Mouse (Mus musculus) small intestine, adult 2 months (tissue): ENCODE results near the gene Dnajc15.

ENCODE experiments used
- CTCF ChIP-seq: fragments of 200-500 bp; IDR thresholded peaks from 2 replicates; pipeline ENCODE4 v1.5.1; 2012; ENCODE audit warnings: low read depth, mild to moderate bottlenecking, control low read depth, inconsistent platforms, low read length, moderate library complexity, mixed read lengths; ENCODE audit not compliant: insufficient replicate concordance, insufficient read length; ENCODE audit errors: extremely low read depth
- POLR2A ChIP-seq: fragments of 200-500 bp; IDR thresholded peaks from 2 replicates; pipeline ENCODE4 v1.6.1; 2012; ENCODE audit warnings: low read depth, mild to moderate bottlenecking, control low read depth, inconsistent platforms, low read length, moderate library complexity

DNA sequence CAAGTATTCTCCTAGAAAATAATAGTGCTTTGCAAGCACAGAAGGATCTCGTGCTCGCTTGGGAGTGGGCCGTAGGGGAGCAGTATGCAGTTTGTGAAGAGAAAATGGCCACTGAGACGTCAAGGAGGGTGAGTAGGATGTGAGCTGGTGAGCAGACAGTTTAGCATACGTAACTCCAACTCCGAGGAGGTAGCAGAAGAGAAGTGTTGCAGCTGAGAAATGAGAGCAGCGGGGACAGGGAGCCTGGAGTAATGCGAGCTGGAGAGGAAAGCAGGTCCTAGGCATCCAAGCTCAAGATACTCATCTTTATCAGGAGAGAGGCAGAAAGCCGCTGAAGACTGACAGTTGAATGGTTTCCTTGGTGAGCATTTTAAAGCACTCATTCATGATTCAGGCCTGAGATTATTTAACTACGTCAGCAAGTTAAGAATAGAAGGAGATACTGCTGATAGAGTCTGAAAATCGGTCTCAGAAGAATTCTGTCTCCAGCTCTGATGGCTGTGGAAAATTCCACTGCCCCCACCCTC is 98.9 kb downstream of the Dnajc15 start:
- TF ChIP-seq CTCF (no peak), POLR2A (no peak)
